Mouse (Mus musculus) bone marrow macrophage, adult 2 months (primary cell): ENCODE results near the gene Vav3.

Experiments used
- CTCF ChIP-seq: IDR thresholded peaks from 2 replicates; pipeline ENCODE4 v1.5.1; 2012; ENCODE audit warnings: low read depth, mild to moderate bottlenecking, low read length, moderate library complexity
- POLR2A ChIP-seq: IDR thresholded peaks from 2 replicates; pipeline ENCODE4 v1.6.1; 2012; ENCODE audit warnings: mild to moderate bottlenecking, low read depth, low read length, borderline replicate concordance

GRCm38 (mm10) chr3:109690566-109690965 is 350.1 kb downstream of the Vav3 start:
- TF ChIP-seq CTCF = no peak
- no peak for TF ChIP-seq POLR2A
